Mouse (Mus musculus) retina, embryonic 14.5 days (tissue): Measurements from ENCODE around the gene Pigt.

Experiments
- DNase-seq: peaks from one replicate; pipeline ENCODE4 v3.0.0-alpha.2; 2015; ENCODE audit warnings: low spot score

Gene Pigt

DNA sequence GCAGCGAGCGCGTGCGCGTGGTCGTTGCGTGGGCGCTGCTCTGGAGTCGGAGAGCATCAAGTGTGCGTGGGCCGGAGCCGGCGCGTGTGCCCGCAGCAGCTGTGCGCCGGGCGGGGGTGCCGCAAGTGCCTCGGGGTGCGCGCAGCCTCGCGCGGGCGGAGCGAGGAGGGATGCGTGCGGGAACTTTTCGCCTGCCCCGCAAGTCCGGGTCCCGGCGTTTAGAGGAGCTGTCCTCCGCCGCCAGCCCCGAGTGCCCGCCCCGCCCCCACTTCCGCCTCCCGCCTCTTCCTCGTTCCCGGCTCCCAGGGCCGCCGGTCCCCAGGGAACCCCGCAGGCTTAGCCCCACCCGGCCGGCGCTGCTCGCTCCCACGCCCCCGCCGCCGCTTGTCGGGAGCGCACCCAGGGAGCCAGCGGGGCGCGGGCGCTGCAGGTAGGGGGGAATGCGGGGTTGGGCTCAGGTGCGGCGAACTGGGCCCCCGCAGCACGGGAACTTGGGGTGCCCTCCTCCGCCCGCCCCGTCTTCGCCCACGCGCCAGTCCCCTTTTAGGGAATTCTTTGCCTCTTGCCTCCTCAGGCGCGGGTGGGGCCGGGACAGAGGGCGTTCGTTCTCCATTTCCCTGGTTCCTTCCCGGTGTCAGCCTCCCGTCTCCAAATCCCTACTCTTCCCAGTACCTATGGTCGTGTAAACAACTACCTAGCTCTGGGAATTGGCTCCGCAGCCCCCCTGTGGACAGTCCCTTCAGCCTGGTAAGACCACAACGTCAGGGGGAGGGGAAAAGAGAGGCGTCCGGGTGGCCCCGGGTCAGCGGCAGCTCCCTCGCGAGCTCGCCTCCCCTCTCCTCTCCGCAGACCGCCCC is 10.8 kb upstream of the Pigt start:
- peak; percentile 57 for DNase-seq

DNA sequence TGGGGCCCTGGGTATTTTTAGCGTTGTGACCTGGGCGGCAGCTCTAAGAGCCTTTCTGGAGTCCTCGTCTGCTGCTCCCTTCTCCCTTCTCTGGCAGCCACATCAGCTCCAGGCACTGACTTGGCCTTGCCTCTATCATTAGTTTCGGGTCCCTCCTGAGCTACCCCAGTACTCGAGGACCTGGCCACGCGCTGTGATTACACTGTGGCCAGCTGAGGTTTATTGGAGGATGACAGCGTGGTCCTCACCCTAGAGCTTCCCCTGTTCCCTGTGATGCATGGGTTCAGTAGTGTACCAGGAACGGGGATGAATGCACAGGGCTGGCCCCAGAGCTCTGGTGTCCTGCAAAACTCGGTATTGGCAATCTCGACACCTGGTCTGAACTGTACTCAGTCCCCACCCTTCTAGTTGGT is 10.2 kb upstream of the Pigt start:
- no peak for DNase-seq

DNA sequence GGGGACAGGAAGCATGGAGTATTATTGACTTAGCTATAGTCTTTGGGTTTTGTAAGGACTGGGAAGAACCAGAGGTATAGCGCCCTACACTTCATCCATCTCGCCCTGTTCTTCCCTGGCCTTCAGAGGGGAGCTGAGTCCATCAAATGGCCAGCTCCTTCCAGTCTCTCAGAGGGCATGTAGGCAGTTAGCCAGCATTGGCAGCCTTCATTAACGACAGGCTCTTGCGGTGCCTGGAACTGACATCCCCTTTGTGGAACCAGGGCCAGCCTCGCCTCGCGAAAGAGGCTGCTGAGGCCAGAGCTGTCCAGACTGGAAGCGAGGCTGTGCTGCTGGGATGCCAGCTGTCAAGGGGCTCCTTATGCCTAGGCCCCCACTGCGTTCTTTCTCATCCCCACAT is 9.5 kb upstream of the Pigt start:
- no peak for DNase-seq

DNA sequence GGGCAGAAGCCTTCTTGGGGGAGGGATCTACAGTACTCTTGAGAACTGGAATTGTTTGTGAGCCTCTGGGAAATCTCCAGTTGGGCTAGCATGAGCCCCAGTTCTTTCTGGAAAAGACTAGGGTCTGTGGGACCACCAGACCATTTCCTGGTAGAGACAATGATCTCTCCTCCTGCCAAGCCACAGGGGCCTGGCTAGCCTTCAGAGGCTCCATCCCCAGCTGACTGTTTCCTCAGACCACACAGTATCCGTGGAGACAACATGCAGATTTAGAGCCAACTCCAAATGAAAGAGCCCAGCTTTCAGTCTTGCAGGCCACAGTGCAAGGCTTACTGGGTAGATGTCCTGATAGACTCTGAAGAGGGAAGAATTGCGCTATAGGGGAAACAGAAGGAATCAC is 3.2 kb upstream of the Pigt start:
- no peak for DNase-seq

DNA sequence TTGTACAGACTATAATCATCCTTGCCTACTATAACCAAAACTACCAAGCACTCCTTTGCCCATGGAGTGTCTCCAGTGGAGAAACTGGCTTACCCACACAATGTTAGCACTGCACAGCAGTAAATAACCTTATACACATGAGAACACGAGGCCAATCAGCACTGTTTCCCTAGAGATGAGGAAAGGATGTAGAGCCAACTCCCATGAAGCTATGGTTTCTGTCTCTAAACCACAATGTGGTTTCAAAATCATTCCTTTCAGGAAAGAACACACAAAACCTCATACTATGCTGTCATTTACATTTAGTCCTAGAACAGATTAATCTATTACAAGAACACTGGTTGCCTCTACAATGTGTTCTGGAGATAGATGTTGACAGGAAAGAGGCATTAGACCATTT is 989 bp upstream of the Pigt start:
- no peak for DNase-seq

DNA sequence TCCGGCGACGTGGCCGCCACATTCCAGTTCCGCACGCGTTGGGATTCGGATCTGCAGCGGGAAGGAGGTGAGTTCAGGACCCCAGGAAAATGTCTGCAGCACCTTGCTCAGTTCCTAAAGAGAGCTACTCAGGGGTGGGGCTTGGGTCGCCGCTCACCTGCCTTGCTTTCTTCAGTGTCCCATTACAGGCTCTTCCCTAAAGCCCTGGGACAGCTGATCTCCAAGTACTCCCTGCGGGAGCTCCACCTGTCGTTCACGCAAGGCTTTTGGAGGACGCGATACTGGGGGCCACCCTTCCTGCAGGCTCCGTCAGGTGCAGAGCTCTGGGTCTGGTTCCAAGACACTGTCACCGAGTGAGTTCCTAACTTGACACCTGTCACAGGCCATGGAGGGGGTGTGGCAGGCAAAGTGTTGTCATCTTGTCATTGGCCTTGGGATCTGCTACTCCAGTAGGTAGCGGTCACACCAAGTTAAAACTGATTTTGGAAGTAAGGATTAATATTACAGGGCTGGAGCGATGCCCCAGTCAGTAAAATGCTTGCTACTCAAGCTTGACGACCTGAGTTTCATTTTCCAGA is 460 bp downstream of the Pigt start:
- no peak for DNase-seq

DNA sequence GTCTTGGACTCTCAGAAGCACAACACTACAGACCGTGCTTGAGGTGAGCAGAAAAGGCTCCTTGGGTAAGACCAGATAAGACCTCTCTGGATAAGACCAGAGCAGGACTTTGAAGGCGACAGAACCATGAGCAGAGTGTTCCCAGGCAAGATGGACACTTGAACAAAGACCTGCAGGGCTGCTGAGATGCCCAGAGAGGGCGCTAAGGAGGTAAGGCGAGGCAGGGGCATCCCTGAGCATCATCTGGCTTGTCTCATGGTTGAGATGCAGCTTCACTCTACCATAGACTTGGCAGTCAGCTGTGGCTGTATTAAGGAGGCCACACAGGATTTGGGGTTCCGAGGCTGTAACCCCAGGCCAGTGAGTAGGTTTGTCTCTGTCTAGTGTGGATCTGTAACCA is 2.0 kb downstream of the Pigt start:
- no peak for DNase-seq

DNA sequence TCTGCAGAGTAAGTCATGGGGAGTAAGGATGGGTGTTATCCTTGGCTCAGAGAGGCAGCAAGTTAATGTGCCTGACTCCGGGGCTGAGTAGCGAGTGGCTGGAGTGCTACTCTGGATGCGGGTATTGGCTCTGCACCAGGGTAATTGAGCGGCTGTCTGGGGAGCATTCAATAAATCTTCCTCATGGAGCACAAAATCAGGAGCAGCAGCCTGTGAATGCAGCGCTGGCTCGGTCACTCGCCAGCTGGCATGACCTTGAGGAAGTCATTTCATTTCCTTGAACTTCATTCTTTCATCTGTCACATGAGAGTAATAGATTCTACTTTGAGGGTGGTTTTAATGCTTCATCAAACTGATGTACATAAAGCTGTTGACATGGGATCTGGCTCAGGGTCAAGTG is 3.2 kb downstream of the Pigt start:
- DNase-seq: no peak

DNA sequence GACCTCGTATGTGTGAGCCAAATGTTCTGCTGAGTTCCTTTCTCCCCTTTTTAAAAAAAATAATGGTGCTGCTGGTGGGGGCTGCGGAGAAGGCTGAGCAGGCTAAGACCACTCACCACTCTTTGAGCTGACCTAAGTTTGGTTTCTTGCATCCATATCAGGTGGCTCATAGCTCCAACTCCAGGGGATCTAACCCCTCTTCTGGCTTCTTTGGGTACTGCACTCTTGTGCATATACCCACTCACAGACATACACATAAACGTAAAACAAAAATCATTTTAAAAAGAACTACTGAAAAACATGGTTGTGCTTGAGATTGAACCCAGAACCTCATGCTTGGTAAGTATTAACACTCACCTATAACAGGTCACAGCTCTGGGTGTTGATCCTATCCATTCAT is 7.6 kb downstream of the Pigt start:
- DNase-seq: no peak

DNA sequence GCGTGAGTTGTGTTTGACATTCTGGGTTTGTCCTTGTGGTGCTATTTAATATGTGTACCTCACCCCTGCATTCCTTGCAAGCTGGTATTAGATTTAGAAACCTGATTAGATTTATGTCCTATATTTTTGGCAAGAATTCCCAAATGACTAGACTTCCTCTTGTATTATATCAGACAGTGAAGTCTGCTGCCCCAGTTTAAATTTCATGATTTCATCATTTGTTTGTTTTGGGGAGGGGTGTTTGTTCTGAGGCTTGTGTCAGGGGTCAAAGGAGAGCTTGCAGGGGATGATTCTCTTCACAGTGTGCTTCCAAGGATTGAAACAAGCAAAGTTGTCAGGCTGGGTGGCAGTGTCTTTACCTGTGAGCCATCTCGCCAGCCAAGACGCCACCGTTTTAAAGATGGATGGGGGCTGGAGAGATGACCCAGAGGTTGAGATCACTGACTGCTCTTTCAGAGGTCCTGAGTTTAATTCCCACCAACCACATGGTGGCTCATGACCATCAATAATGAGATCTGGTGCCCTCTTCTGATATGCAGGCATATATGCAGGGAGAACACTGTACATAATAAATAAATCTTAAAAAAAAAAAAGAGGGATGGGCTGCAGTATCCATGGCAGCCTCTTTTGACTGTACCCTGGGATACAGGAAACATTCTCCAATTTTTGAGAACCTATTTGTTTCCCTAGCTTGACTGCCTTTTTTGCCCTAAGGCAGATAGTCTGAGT is 8.5 kb downstream of the Pigt start:
- DNase-seq: no peak

DNA sequence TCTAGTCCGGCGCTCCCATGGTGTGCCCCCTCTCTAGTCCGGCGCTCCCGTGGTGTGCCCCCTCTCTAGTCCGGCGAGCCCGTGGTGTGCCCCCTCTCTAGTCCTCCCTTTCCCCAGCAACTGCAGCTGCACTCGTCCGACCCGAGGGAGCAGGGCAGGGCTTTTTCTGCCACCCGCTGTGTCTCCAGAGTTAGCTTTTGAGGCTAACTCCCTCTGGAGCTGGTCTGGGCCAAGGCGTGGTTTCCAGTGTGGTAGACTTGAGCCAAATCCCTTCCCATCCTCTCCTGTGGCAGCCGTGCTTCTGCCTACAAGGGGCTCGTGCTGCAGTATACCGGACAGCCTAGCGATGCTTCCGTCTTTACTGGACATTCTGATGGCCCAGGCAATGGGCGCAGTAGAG is 10.5 kb downstream of the Pigt start:
- no peak for DNase-seq

DNA sequence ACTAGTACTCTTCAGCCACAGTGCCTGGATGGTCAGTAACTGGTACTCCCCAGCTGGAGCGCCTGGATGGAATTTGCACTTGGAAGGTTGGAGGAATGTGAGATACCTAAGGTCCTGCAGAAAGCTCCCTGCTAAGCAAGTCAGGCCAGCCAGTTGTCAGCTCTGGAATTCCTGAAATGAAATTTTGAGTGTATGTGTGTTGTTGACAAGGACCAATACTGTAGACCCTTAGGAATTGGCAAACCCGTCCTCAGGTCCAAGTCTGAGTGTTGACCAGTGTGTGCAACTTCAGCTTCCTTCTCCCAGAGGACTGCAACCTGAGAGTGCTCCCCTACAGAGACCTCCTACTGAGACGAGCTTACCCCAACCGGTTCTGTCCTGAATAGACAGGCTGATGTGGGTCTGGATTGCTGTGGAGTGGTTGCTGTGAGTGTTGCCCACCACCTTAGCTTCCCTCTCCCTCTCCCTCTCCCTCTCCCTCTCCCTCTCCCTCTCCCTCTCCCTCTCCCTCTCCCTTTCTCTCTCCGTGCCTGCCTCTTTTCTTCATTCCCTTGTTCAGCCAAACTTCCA is 13.4 kb downstream of the Pigt start:
- no peak for DNase-seq

DNA sequence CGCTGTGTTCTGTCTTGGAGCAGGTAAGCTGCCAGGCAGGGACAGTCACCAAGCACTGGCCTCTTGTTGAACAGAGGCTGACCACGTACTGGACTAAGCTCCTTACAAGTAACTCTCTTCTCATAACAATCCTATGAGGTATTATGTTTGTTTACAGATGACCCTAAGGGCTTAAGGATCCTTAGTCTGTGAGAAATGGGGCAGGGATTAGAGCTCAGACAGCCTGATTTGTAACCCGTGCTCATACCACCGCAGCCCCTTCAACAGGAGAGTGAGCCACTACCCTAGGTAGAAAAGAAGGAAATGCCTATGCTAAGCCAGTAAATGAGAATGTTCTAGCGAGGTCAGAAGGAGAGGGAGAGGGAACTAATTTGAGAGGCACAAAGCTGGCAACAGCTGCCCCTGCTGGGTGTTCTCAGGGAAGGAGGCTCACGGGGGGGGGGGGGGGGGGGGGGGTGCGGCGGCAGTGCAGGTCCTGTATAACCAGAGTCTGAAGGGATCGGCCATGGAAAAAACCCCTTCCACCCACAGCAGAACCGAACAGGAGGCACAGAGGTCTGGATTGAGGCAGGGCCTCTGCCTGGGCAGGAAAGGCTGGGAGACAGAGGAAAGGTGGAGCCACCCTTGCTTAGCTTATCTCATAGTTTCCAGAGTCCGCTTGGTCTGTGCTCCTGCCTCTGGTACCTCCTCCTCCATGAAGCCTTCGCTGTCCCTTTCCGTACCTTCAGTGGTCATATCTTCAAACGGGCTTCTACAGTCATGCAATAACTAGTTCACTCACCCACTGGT is 15.0 kb downstream of the Pigt start:
- peak; percentile 12 for DNase-seq

DNA sequence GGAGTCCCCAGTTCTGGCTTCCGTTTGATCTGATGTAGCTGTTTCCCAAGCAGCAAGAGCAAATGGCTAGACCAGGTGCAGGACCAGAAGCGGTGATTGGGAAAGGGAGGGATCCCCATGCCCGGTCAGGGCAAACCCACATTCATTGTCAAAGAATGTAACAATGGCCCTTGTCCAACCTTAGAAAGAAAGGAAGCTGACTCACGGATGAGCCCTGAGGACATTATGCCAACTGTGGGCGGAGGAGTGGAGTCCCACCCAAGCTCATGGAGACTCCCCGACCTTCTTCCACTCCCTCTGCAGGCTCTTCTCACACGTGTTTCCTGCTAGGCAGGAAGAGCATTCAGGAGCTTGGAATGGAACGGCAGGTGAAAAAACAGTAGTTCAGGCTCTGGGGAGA is 16.1 kb downstream of the Pigt start:
- no peak for DNase-seq

DNA sequence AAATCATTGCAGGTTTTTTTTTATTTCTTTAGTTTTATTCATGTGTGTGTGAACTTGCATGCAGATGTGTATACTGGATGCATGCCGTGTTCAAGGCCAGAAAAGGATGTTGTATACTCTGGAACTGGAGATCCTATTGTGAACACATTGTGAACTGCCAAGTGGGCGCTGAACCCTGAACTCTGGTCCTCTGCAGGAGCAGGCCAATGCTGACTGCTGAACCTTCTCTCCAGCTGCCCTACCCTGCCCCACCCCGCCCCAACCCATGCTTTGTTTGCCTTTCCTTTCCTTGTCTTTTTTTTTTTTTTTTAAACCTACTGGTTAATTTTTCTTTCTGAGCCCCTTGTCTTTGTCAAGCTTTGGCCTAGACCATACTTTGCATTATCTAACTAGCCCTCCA is 17.6 kb downstream of the Pigt start:
- no peak for DNase-seq

DNA sequence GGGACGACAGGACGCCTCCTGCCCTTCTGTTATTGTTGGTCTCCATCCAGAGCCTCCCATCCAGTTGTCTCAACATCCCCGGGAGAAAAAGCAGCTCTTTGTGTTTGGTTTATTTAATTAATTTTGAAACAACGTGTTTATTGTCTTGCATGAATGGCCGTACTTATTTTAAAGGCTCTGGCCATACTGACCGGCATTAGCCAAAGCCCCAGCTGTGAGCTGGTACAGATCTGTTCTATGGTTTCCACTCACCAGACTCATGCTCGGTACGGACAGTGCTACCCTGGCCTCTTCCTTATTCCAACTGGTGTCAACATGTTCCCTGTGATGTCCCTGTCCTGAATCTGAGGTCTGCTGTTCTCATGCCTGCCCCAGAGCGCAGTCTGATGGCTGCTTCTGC is 18.6 kb downstream of the Pigt start:
- no peak for DNase-seq

DNA sequence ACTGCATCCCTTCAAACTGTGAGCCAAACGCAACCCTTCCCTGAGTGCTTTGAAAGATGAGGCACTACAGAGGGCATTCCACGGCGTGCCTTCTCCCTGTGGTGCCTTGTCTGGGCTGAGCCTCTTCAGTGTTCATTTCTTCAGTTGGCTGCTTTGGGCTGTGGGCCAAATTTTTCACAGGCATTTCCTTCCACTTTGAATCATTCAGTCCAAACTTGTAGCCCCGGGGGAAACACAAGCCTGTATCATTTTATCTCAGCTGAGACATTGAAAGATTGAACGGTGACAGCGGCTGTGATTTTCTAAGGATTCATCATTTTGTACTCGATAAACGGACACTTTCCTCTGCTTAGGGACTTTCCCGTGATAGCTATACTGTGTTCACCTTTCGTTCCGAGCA is 19.3 kb downstream of the Pigt start:
- DNase-seq: no peak

DNA sequence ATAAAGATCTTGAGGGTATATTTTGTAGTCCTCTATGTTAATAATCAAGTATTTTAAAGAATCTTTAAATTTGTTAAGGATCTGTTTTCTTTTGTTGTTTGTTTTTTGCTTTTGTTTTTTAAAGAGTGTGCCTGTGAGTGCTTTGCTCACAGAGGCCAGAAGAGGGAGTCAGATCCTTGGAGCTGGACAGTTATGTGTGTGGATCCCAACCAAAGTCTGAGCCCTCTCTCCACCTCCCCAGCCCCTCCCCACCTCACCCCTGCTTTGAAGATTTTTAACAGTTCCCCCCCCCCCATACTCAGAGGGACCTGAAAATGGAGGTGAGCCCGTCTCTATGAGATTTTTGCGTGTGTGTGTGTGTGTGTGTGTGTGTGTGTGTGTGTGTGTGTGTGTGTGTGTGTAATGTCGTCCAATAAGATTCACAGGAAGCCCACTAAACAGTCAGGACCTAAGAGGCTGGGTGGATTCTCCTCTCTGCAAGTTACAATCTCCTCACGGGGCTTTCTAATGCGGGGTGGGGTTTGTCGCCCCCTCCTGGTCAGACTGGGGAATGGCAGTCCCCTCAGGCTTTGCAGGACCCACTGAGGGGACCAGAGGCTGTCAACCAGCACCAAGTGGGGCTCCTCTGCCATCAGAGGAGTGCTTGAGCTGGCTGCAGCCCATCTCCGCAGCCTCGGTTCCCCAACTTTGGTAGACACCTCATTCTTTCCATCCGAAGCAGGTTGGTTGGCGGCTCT is 20.3 kb downstream of the Pigt start:
- peak; percentile 72 for DNase-seq

DNA sequence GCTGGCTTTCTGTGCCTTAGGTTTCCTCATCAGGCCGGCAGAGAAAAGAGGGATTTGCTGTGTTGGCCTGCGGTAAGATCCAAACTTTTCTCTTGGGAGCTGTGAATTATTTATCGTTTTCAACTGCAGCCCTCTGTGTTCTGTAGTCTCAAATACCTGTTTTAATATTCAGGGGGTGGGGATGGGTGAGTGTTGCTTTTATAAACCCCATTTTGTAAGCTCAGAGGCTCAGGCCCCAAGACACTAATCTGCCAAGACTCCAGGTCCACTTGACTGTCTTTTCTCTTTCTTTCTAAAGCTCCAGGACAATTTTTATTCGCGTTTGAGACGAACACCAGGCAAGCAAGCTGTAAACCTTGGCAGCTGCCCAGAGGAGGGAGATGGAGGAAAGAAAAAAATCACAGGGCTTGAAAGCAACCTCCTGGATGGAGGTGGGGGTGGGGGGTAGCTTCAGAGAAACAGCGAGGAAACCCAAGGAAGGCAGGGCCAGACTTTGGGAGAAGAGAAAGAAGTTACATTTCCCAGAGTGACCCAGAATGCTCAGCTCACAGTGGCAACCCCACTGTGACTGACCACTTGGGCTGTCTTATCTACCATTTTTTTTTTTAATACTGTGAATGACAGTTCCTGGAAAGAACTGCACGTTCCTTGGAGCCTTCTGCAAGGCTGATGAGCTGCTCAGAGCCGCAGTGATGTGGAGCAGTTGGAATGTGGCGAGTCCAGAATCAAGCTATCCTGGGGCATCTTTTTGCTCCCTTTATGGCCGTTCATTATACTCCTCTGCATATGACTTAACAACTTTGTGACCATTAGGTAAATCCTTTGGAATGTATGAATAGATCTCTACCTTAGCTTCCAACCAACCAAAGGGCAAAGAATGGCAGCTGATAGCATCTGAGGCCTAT is 21.2 kb downstream of the Pigt start:
- no peak for DNase-seq

DNA sequence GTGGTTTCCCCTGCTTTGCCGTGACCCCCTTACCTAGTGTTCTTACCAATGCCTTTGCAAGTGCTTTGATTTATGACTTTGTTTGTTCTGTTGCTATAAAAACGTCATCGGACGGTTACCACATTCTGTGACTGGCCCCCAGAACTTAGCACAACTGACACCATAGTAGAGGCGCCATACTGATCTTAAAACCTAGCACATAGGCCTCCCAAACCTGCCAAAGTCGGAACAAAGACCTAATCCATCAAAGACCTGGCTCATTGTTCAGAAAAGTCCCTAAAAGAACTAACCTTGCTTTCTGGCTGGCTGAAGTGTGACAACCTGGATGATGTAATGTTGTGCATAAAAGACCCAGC is 21.8 kb downstream of the Pigt start:
- no peak for DNase-seq
